Mouse (Mus musculus): Measurements from ENCODE around the gene Robo3. TPM values are rescaled to one million over a fixed set of nuclear protein-coding genes. Genes with fewer than 3 reads are reported as not detected.

The Robo3 gene
- polyA plus RNA-seq (2015; fragmentation: Nextera tagmentation; extraction: Ambion mirVana) = 0.75 and 1.2 TPM in 2 replicates

DNA sequence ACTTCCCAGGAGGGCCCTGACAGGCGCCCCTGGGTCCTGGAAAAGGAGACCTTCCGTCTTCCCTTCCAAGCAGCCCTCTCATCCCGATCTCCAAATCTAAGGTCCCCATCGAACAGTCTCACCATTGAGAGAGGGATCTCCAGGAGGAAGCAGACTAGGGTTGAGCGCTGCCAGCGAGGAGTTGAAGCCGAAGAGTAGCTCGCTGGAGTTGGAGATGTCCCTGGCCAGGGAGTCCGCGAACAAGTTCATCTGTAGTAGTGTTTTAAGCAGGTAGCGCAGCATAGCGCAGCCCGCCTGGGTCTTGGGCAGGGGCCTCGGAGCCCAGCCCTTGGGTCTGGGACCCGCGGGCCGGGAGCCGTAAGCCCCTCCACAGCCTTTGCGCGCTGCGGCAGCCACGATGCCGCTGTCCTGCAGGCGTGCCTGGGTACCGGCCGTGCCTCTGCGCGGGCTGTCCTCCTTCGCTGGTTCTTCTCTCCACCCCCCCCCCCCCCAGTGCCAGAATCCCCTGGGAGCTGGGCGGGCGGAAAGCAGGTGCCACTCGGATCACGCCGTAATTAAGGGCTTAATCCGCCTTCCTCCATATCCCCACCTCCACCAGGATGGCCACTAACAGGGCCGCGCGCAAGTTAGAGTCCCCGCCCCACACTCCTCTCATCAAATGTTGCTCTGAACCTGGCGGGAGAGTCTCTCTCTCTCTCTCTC, at the start of gene Robo3:
Robo3 (minus strand) TSS at position 527 of the 702 bp plus-strand sequence.

DNA sequence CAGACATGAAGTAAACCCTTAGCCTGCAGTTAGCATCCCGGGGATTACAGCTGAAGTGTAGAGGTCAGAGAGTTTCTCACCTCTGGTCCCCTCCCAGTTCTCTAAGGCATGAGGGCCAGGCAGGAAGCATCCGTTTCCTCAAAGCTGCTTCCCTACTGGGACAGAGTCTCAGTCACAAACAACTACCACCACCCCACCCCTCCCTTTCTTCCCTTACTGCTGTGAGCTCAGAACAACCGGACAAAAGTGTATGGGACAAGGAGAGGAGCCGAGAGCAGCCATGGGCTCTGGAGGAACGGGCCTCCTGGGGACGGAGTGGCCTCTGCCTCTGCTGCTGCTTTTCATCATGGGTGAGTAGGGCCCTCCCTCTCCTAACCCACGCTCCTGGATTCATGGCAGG, 31.2 kb downstream of the Robo3 start, which contains the start of gene Robo4:
Robo4 (plus strand) TSS at position 96 of the 400 bp plus-strand sequence.

DNA sequence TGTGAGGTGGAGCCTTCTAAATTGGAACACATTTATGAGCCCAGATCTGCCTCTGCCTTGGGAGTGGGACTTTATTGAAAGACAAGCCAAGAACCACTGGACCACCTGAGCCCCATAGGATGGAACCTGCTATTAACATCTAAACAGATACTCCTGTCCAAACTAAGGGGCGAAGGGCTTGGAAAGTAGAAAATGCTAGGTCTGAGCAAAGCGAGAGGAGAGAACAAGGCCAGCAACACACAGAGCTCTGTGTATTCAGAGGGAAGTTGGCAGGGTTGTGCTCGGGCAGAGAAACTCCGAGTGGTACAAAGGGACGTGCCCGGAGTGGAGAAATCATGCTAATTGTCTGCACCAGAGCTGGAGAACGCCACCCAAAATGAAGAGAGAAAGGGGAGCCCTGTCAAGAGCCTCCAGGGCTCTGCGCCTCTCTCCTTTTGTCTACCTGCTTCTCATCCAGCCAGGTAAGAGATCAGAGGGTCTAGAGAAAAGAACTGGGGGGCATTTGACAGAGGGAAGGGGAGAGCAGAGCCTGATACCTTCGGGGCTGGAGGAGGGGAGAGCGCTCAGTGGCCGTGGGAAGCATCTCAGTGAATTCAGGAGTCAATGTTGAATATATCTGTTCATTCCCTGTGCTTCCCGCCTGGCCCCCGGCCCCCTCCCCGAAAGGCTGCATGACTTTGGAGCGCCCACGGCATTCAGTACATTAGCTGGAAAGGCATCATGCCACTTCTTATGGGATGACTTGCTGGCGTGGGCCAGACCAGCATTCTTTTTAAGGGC, 65.6 kb downstream of the Robo3 start, which contains the start of gene Hepacam:
Hepacam (plus strand) TSS at position 51 of the 780 bp plus-strand sequence.

Other genes starting within 250 kb of the Robo3 start
- gene Tmem218, start 225.0 kb downstream of the Robo3 start, polyA plus RNA-seq (2015; fragmentation: Nextera tagmentation; extraction: Ambion mirVana) = 10.2 and 11.3 TPM in 2 replicates
- 2.5 and 3.1 TPM in 2 replicates for gene Slc37a2, start 177.5 kb downstream of the Robo3 start, polyA plus RNA-seq (2015; fragmentation: Nextera tagmentation; extraction: Ambion mirVana)
- 5.7 and 6.7 TPM in 2 replicates for gene Ccdc15, start 84.8 kb downstream of the Robo3 start, polyA plus RNA-seq (2015; fragmentation: Nextera tagmentation; extraction: Ambion mirVana)
- 84.9 and 90.8 TPM in 2 replicates for gene Hepacam, start 65.9 kb downstream of the Robo3 start, polyA plus RNA-seq (2015; fragmentation: Nextera tagmentation; extraction: Ambion mirVana)
- gene Robo4, start 31.3 kb downstream of the Robo3 start, polyA plus RNA-seq (2015; fragmentation: Nextera tagmentation; extraction: Ambion mirVana) = 3.7 and 7.0 TPM in 2 replicates
- gene Msantd2, start 56.1 kb upstream of the Robo3 start, polyA plus RNA-seq (2015; fragmentation: Nextera tagmentation; extraction: Ambion mirVana) = 20.4 and 20.7 TPM in 2 replicates
- 38.2 and 43.6 TPM in 2 replicates for gene Esam, start 94.8 kb upstream of the Robo3 start, polyA plus RNA-seq (2015; fragmentation: Nextera tagmentation; extraction: Ambion mirVana)
- gene Vsig2, start 106.0 kb upstream of the Robo3 start, polyA plus RNA-seq (2015; fragmentation: Nextera tagmentation; extraction: Ambion mirVana) = 1.4 TPM in 2 replicates
- 13.1 and 18.7 TPM in 2 replicates for gene Nrgn, start 119.7 kb upstream of the Robo3 start, polyA plus RNA-seq (2015; fragmentation: Nextera tagmentation; extraction: Ambion mirVana)
- gene Siae, start 122.5 kb upstream of the Robo3 start, polyA plus RNA-seq (2015; fragmentation: Nextera tagmentation; extraction: Ambion mirVana) = 11.8 and 17.0 TPM in 2 replicates
- gene Spa17, start 180.5 kb upstream of the Robo3 start, polyA plus RNA-seq (2015; fragmentation: Nextera tagmentation; extraction: Ambion mirVana) = 9.5 and 10.5 TPM in 2 replicates
- 78.1 and 84.2 TPM in 2 replicates for gene Tbrg1, start 224.1 kb upstream of the Robo3 start, polyA plus RNA-seq (2015; fragmentation: Nextera tagmentation; extraction: Ambion mirVana)
- gene Panx3, start 236.0 kb upstream of the Robo3 start, polyA plus RNA-seq (2015; fragmentation: Nextera tagmentation; extraction: Ambion mirVana) = 0.31 TPM in 2 replicates

Data from neural tube, postnatal 0 days (tissue).